Mouse (Mus musculus): ENCODE data around the gene Sdhaf1. TPM values are rescaled to one million over a fixed set of nuclear protein-coding genes. Genes with fewer than 3 reads are reported as not detected.

Sdhaf1 gene
- 4.3 and 4.6 TPM in 2 replicates for polyA plus RNA-seq (2015; fragmentation: Nextera tagmentation; extraction: Ambion mirVana)

DNA sequence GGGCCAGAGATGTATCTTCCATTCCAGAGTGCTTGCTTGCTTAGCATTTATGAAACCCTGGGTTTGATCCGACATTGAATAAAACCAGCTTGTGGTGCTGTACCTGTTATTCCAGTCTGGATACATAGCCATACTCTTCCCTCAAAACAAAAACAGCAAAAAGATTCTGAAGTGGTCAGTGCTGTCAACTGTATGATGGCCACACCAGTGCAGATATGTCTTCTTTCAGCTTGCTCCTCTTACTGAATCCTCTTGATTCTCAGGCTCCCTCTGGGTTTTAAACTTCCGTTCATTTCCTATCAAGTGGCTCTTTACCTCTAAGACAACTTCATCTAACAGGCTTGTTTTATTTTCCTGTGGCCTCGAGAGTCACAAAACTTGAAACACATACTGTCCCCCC lies at the start of gene Sdhaf1:
Sdhaf1 (minus strand) TSS at position 101 of the 400 bp plus-strand sequence.
- H3K4me2 ChIP-seq (ENCODE audit: low read depth, low read length): peak within 1 kb of the TSS; percentile 78
- H3K4me1 ChIP-seq (ENCODE audit: control insufficient read depth, low read depth, low read length): peaks cover 19% of the 10 kb centered on the region
- peak within 1 kb of the TSS; percentile 74 for H3K4me3 ChIP-seq (ENCODE audit: low read depth, low read length)
- H3K9me3 ChIP-seq (replicated peaks; ENCODE audit: control insufficient read depth, low read length): no peaks in the 10 kb centered on the region
- ATAC-seq (ENCODE audit: low read depth): no peak
- peak within 1 kb of the TSS; percentile 80 for H3K27ac ChIP-seq (ENCODE audit: low read length)
- H3K9ac ChIP-seq (ENCODE audit: low read depth, low read length): peak within 1 kb of the TSS; percentile 68
- H3K27me3 ChIP-seq (ENCODE audit: control insufficient read depth, insufficient read depth, low read depth, low read length): no peaks in the 10 kb centered on the region
- H3K36me3 ChIP-seq (ENCODE audit: control insufficient read depth, insufficient read depth): no peaks in the 10 kb centered on the region
- 61% methylated on average over 3 of the region's 3 CpGs for WGBS (ENCODE audit: insufficient replicate concordance)

GRCm38 (mm10) chr7:30367466-30367865 lies 43.8 kb upstream of the Sdhaf1 start:
- WGBS (ENCODE audit: insufficient replicate concordance): 42% methylated on average over 2 of the region's 2 CpGs
- no peak overlapping the region for H3K9ac ChIP-seq (ENCODE audit: low read depth, low read length)
- H3K4me3 ChIP-seq (ENCODE audit: low read depth, low read length): no peak overlapping the region
- H3K36me3 ChIP-seq (ENCODE audit: control insufficient read depth, insufficient read depth): no peaks in the 10 kb centered on the region
- no peaks in the 10 kb centered on the region for H3K4me1 ChIP-seq (ENCODE audit: control insufficient read depth, low read depth, low read length)
- H3K27me3 ChIP-seq (ENCODE audit: control insufficient read depth, insufficient read depth, low read depth, low read length): peaks cover 8% of the 10 kb centered on the region; the same call in 1 of the 2 replicates
- H3K27ac ChIP-seq (ENCODE audit: low read length): no peak overlapping the region
- no peak for ATAC-seq (ENCODE audit: low read depth)
- no peaks in the 10 kb centered on the region for H3K9me3 ChIP-seq (replicated peaks; ENCODE audit: control insufficient read depth, low read length)
- H3K4me2 ChIP-seq (ENCODE audit: low read depth, low read length): no peak overlapping the region

DNA sequence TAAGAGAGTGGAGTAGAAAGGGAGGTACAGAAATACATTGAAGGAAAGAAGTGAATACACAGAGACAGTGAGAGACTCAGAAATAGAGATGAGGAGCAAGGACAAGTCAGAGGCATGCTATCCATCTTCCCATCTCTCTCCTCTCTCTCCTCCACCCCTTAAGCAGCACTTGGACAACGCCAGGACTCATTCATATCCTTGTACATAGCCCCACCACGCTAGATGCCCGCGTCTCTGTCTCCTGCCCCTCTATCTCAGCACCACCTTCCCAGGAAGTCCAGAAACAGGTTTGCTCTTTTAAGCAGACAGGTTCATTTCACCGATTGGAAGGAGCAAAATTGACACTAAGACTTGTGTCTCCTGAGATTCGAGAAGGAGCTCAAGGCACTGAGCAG lies 39.6 kb upstream of the Sdhaf1 start:
- Histone ChIP-seq H3K4me2 (ENCODE audit: low read depth, low read length) (peak overlapping the region; percentile 50), H3K4me1 (ENCODE audit: control insufficient read depth, low read depth, low read length) (no peaks in the 10 kb centered on the region; the same call in 1 of the 2 replicates), H3K9ac (ENCODE audit: low read depth, low read length) (no peak overlapping the region), H3K9me3 (replicated peaks; ENCODE audit: control insufficient read depth, low read length) (no peaks in the 10 kb centered on the region), H3K4me3 (ENCODE audit: low read depth, low read length) (peak overlapping the region; percentile 58; the same call in 1 of the 2 replicates), H3K27ac (ENCODE audit: low read length) (no peak overlapping the region), H3K27me3 (ENCODE audit: control insufficient read depth, insufficient read depth, low read depth, low read length) (peaks cover 11% of the 10 kb centered on the region; the same call in 1 of the 2 replicates), H3K36me3 (ENCODE audit: control insufficient read depth, insufficient read depth) (no peaks in the 10 kb centered on the region)
- 53% methylated on average over 6 of the region's 6 CpGs for WGBS (ENCODE audit: insufficient replicate concordance)
- no peak for ATAC-seq (ENCODE audit: low read depth)

- 2% methylated on average over 43 of the region's 55 CpGs for WGBS (ENCODE audit: insufficient replicate concordance)
- peak; percentile 44 for ATAC-seq (ENCODE audit: low read depth)
- Histone ChIP-seq H3K9me3 (replicated peaks; ENCODE audit: control insufficient read depth, low read length) (no peaks in the 10 kb centered on the region), H3K4me1 (ENCODE audit: control insufficient read depth, low read depth, low read length) (no peaks in the 10 kb centered on the region; the same call in 1 of the 2 replicates), H3K4me3 (ENCODE audit: low read depth, low read length) (peak within 1 kb of the TSS; percentile 58), H3K36me3 (ENCODE audit: control insufficient read depth, insufficient read depth) (no peaks in the 10 kb centered on the region), H3K4me2 (ENCODE audit: low read depth, low read length) (peak within 1 kb of the TSS; percentile 50), H3K27me3 (ENCODE audit: control insufficient read depth, insufficient read depth, low read depth, low read length) (peaks cover 11% of the 10 kb centered on the region; the same call in 1 of the 2 replicates), H3K9ac (ENCODE audit: low read depth, low read length) (peak within 1 kb of the TSS; percentile 54), H3K27ac (ENCODE audit: low read length) (no peak within 1 kb of the TSS)
Measured at GRCm38 (mm10) chr7:30362652-30363343, 39.1 kb upstream of the Sdhaf1 start, which contains the start of gene Lrfn3. TSS of gene Lrfn3 (minus strand) at chr7:30362772.

- H3K9ac ChIP-seq (ENCODE audit: low read depth, low read length): no peak overlapping the region; the same call in 1 of the 2 replicates
- ATAC-seq (ENCODE audit: low read depth): no peak
- H3K4me2 ChIP-seq (ENCODE audit: low read depth, low read length): peak overlapping the region; percentile 43
- peak overlapping the region; percentile 84 for H3K27ac ChIP-seq (ENCODE audit: low read length)
- H3K4me1 ChIP-seq (ENCODE audit: control insufficient read depth, low read depth, low read length): peaks cover 2% of the 10 kb centered on the region; the same call in 1 of the 2 replicates
- H3K36me3 ChIP-seq (ENCODE audit: control insufficient read depth, insufficient read depth): no peaks in the 10 kb centered on the region
- 66% methylated on average over 17 of the region's 17 CpGs for WGBS (ENCODE audit: insufficient replicate concordance)
- H3K4me3 ChIP-seq (ENCODE audit: low read depth, low read length): peak overlapping the region; percentile 31; the same call in 1 of the 2 replicates
- H3K27me3 ChIP-seq (ENCODE audit: control insufficient read depth, insufficient read depth, low read depth, low read length): peaks cover 11% of the 10 kb centered on the region; the same call in 1 of the 2 replicates
- no peaks in the 10 kb centered on the region for H3K9me3 ChIP-seq (replicated peaks; ENCODE audit: control insufficient read depth, low read length)
Measured at GRCm38 (mm10) chr7:30360028-30360427, 36.3 kb upstream of the Sdhaf1 start.

GRCm38 (mm10) chr7:30359276-30359865 lies 35.7 kb upstream of the Sdhaf1 start:
- H3K36me3 ChIP-seq (ENCODE audit: control insufficient read depth, insufficient read depth): no peaks in the 10 kb centered on the region
- peak overlapping the region; percentile 43 for H3K4me2 ChIP-seq (ENCODE audit: low read depth, low read length)
- H3K9me3 ChIP-seq (replicated peaks; ENCODE audit: control insufficient read depth, low read length): no peaks in the 10 kb centered on the region
- H3K9ac ChIP-seq (ENCODE audit: low read depth, low read length): no peak overlapping the region; the same call in 1 of the 2 replicates
- H3K4me3 ChIP-seq (ENCODE audit: low read depth, low read length): peak overlapping the region; percentile 31; the same call in 1 of the 2 replicates
- peak; percentile 9; the same call in 1 of the 2 replicates for ATAC-seq (ENCODE audit: low read depth)
- H3K27me3 ChIP-seq (ENCODE audit: control insufficient read depth, insufficient read depth, low read depth, low read length): peaks cover 8% of the 10 kb centered on the region; the same call in 1 of the 2 replicates
- H3K27ac ChIP-seq (ENCODE audit: low read length): peak overlapping the region; percentile 84
- peaks cover 2% of the 10 kb centered on the region; the same call in 1 of the 2 replicates for H3K4me1 ChIP-seq (ENCODE audit: control insufficient read depth, low read depth, low read length)
- WGBS (ENCODE audit: insufficient replicate concordance): 73% methylated on average over 31 of the region's 31 CpGs

GRCm38 (mm10) chr7:30358378-30359186 lies 34.9 kb upstream of the Sdhaf1 start:
- H3K27ac ChIP-seq (ENCODE audit: low read length): peak overlapping the region; percentile 84
- H3K4me2 ChIP-seq (ENCODE audit: low read depth, low read length): peak overlapping the region; percentile 43
- ATAC-seq (ENCODE audit: low read depth): peak; percentile 60
- no peaks in the 10 kb centered on the region for H3K9me3 ChIP-seq (replicated peaks; ENCODE audit: control insufficient read depth, low read length)
- H3K9ac ChIP-seq (ENCODE audit: low read depth, low read length): no peak overlapping the region
- peaks cover 8% of the 10 kb centered on the region; the same call in 1 of the 2 replicates for H3K27me3 ChIP-seq (ENCODE audit: control insufficient read depth, insufficient read depth, low read depth, low read length)
- H3K4me3 ChIP-seq (ENCODE audit: low read depth, low read length): 0 out of 2 replicates have a peak overlapping the region, but pooled peaks have one; percentile 31
- peaks cover 2% of the 10 kb centered on the region; the same call in 1 of the 2 replicates for H3K4me1 ChIP-seq (ENCODE audit: control insufficient read depth, low read depth, low read length)
- H3K36me3 ChIP-seq (ENCODE audit: control insufficient read depth, insufficient read depth): no peaks in the 10 kb centered on the region
- WGBS (ENCODE audit: insufficient replicate concordance): 57% methylated on average over 7 of the region's 7 CpGs

DNA sequence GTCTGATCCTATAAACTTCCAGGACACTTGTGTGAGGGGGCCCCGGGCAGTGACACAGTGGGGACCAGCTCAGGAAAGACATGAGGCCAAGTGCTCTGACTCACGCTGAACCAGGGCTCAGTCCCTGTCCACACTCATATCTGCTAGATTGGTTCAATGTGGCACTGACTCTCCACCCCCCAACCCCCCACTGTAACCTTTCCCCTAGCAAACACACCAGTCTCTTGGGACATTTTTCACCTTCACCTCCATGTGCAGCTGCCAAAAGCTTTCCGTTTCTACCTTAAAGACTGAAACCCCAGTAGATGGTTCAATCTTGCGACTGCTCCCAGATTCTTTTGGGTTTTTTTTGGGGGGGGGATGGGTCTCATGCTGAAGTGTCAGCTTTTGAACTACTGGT lies 30.4 kb upstream of the Sdhaf1 start:
- peak; percentile 57 for ATAC-seq (ENCODE audit: low read depth)
- Histone ChIP-seq H3K4me1 (ENCODE audit: control insufficient read depth, low read depth, low read length) (peaks cover 2% of the 10 kb centered on the region; the same call in 1 of the 2 replicates), H3K4me3 (ENCODE audit: low read depth, low read length) (no peak overlapping the region), H3K9me3 (replicated peaks; ENCODE audit: control insufficient read depth, low read length) (no peaks in the 10 kb centered on the region), H3K27me3 (ENCODE audit: control insufficient read depth, insufficient read depth, low read depth, low read length) (no peaks in the 10 kb centered on the region), H3K9ac (ENCODE audit: low read depth, low read length) (no peak overlapping the region), H3K36me3 (ENCODE audit: control insufficient read depth, insufficient read depth) (no peaks in the 10 kb centered on the region), H3K27ac (ENCODE audit: low read length) (peak overlapping the region; percentile 13), H3K4me2 (ENCODE audit: low read depth, low read length) (no peak overlapping the region)
- 55% methylated on average over 4 of the region's 4 CpGs for WGBS (ENCODE audit: insufficient replicate concordance)
